Mouse (Mus musculus) heart, postnatal 10 days (tissue): Measurements from ENCODE around the gene Nxph3. TPM values are rescaled to one million over a fixed set of nuclear protein-coding genes. Genes with fewer than 3 reads are reported as not detected.

Experiments used
- DNase-seq, 2 experiments: peaks; one replicate each; pipeline ENCODE4 v3.0.0; 2021
- intact Hi-C: fragments of 180-260 bp; cut with DNase I; formaldehyde crosslinking; loops from one replicate; pipeline ENCODE4 v1.15.1; 2025
- total RNA-seq, 2 experiments: library from RNA; stranded (reverse); gene quantifications; 2 replicates each; pipeline ENCODE4 v1.2.3; 2021

Nxph3 gene
- under 1 TPM; 0.84 to 0.87 TPM for total RNA-seq

DNA sequence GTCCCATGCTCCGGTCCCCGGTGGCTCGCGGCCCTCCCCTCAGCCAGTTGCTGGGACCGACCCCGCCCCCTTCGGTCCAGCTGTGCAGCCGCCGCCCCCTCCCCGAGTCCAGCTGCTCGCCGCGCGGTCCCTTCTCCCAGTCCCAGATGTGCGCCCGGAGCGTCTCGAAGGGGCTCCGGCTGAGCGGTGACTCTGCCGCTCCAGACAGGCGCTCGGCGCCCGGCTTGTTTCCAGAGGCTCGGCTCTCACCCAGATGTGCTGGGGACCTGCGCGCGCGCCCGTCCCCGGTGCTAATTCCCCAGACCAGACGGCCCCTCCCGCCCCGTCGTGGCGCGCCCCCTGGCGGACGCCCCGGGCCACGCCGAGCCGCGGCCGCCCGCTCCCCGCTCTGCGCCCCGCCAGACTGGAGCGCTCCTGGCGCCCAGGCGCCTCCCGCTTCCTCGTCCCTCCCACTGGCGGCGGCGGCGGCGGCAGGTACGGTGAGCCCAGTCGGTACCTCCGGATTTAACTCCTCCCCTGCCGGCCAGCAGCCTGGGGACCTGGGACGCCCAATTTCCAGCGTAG lies at the start of gene Nxph3:
Gene Nxph3 (minus strand): TSS at position 273 of the 564 bp plus-strand sequence.
- intact Hi-C loops: no loop called here
- DNase-seq: peak; percentile 78 to 81

DNA sequence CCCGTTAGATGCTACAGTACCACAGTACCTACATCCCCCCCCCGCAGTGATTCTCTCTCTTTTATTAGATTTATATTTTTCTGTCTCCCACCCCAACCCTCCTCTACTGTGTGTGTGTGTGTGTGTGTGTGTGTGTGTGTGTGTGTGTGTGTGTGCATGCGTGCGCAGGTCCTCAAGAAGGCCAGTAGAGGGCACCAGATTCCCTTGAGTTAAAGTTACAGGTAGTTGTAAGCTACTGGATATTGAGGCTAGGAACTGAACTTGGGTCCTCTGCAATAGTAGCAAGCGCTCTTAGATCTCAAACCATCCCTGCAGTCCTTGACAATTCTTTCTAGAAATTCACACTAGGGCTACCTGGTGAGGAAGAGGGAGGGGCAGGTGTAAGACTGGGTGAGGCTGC lies 49.5 kb upstream of the Nxph3 start:
- intact Hi-C loops: no loop called here
- no peak for DNase-seq

DNA sequence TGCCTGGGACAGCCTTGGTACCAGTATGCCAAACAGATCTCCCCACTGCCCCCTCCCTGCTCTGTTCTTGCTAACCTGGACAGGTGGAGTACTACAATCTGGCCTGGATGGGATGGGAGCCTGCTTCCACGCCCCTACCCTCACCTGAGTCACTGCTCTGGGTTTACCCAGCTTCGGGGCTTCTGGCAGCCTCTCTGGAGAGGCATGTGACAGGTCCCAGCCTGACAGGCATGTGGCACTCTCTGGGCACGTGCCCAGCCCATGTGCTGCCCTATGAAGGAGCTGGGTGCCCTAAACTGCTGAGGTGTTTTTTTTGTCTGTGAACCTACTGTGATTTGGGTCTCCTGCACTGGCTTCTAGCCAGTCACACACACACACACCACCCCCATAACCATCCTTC lies 46.4 kb upstream of the Nxph3 start:
- intact Hi-C loops: no loop called here

DNA sequence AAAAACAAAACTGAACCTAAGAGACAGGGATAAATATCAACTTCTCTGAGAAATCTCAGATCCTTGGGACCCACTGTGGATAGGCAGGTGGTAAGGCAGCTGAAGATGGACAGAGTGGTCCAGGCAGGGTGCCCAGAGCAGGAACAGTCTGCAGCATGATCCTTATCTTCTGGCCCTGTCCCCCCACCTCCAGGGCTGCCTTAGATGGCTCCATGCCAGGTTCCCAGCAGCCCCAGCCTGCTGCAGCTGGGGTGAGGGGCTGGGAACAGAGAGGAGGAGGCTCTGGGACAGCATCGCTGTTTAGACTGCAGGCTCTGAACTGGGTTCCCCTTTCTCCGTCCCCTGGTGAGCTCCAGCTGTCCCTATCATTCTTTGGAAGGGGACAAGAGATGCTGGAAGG lies 45.4 kb upstream of the Nxph3 start:
- DNase-seq: no peak
- intact Hi-C loops: no loop called here

More for the DNA sequence above, 46.4 kb upstream of the Nxph3 start:
- DNase-seq: no peak

DNA sequence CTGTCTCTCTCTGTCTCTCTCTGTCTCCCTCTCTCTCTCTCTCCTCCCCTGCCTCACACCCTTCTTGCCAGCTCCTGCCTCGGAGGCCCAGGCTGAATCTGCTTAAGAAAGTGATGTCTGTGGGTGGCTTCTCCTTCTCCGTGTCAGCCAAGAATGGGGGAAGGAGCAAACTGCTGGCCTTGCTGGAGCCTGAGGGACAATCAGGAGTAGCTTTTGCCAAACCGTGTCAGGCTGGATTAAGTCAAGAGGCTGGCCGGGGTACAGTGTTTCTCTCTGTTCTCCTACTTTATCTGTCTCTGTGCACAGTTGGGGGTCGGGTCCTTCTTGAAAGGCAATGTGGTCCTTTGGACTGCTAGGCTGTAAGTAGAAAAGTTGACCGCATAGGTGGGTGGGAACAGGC lies 43.3 kb upstream of the Nxph3 start:
- DNase-seq: peak; percentile 59 to 68
- intact Hi-C loops: no loop called here

DNA sequence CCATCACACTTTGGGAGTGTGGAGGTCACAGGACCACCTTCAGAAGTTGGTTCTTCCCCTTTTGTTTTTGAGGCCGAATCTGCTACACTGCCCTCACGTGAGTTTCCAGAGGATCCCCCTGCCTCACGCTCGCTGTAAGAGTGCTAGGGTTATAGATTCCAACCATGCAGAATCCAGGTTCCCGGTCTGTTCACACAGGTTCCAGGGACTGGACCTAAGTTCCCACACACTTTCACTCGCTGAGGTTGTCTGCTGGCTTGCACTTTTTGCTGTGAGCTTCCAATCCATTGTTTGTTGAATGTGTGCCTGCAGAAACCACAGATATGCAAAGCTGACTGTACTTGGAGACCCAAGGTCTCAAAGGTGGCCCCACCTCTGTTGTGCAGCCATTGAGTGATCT lies 42.7 kb upstream of the Nxph3 start:
- intact Hi-C loops: no loop called here
- no peak for DNase-seq

DNA sequence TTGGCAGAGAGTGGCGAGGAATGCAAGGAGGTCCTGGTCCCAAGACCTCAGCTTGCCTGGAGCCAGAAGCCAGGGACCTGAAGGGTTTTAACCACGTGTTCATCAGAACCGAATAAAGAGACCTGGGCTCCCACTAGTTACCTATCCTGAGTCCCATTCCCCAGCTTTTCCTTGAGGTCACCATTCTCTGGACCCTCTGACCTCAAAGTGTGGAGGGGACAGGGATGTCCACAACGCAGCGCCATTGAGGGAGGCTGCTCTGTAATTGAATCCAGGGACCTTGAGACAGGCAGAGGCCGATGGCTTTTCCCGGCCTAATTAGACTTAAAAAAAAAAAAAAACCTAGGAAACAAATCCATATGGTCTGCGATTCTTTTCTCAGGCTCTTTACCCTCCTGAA lies 40.9 kb upstream of the Nxph3 start:
- intact Hi-C loops: no loop called here
- no peak for DNase-seq

DNA sequence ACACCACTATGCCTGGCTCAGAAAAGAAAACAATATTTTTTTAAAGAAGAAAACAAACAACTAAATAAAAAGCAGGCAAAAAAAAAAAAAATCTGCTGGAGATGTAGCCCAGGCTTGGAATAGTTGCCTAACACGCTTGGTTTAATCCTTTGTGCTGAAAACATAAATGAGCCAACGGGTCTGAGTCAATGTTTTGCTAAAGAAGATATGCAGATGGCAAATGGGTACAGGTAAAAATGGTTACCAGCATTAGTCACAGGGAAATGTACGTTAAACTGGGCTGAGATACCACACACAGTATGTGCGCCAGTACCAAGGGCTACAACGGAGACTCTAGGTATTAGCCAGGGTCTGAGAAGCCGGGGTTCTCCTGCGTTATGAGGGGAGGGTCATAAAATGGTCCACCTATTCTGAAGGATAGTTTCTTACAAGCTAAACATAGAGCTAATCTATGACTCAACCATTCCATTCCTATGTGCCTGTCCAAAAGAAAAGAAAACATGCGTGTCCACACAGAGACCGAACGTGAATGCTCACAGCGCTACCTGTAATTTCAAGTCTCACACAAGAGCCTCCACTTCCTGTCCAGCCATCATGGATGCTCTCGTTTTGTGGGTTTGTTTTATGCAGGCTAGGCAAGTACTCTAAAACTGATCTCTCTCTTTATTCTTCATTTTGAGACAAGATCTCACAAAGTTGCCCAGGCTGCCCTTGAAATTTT lies 36.1 kb upstream of the Nxph3 start:
- intact Hi-C loops: no loop called here
- no peak for DNase-seq

DNA sequence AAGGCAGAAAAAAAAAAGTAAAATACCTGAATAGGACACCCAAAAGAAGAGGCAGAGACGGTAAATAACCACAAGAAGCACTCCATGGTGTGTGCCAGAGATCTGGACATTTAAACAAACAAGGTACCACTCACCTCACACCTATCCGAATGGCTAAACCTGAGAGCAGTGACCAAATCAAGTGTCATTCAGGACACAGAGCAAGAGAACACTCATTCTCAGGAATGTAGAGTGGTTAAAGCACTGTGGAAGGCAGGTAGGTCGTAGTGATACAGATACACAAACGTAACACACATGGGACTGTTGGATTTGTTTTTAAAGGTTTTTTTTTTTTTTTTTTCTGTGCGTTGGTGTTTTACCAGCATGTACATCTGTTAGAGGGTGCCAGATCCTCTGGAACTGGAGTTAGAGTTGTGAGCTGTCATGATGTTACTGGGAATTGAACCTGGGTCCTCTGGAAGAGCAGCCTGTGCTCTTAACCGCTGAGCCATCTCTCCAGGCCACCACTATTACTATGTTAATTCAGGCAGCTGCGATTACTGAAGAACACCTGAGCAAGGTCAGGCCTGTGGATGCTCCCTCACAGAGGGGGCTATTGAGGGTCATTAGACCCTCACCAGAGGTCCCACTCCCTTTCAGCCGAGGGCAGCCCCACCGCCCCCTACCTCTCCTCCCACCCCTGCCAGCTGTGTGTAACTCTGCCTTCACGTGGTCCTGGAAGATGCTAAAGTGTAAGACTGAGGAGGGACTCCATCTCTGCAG lies 31.8 kb upstream of the Nxph3 start:
- intact Hi-C loops: no loop called here

DNA sequence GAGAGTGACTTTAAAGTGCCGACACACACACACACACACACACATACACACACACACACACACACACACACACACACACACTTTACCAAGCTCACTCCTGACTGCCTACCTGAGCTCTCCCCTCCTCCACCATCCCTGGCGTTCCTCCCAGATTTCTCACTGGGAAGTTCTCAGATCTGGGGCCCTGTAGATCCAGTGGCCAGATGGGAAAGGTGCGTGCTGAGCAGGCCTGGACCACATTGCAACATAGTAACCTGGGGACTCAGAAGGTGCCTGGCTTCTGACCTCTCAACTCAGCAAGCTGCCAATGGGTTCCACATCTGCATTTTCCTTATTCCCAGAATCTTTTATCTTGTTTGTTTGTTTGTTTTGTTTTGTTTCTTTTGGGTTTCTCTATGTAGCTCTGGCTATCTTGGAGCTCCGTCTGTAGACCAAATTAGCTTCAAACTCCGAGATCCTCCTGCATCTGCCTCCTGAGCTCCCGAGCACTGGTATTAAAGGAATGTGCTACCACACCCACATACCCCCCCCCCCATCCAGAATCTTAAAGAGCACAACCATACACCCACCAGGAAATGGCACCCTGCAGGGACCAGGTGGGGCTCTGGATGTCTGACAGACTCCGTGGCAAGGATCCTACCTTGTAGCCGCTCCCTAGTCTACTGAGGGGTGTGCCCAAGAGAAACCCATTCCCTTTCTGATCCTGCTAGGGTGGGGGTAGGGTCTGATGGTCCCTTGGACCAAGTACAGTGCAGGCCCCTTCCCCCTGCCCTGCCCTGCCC lies 30.4 kb upstream of the Nxph3 start:
- intact Hi-C loops: no loop called here
- DNase-seq: no peak

More for the DNA sequence above, 31.8 kb upstream of the Nxph3 start:
- DNase-seq: no peak

DNA sequence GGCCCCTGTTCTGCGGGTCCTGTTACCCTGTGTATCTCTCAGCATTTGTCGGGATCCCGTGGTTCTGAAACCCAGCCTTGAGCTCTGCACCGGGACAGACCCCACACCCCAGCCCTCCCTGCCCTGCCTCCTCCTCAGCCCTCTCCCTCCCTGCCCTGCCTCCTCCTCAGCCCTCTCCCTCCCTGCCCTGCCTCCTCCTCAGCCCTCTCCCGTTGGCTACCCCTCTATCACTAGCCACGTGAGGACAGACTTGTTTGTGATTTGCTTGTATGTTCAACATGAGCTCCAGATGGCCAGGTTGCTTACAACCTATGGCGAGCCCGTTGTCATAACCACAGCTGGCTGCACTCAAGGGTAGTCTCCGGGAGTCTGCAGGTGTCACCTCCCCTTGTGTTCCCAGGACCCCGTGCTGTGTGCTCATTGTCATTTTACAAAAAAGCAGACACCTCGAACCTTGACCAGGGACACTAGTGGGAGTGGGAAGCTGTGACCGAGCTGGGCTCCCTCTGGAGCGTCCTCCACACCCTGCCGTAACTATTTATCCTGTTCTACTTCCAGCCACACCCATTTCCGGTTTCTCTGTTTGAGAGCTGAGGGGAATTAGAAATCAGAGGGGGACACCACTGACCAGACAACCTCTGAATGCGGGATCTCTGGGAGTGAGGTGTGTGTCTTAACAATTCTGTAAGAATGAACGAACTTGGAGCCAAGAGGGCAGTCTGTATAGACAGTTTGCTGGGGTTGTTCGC lies 26.4 kb upstream of the Nxph3 start:
- DNase-seq: no peak
- intact Hi-C loops: no loop called here

DNA sequence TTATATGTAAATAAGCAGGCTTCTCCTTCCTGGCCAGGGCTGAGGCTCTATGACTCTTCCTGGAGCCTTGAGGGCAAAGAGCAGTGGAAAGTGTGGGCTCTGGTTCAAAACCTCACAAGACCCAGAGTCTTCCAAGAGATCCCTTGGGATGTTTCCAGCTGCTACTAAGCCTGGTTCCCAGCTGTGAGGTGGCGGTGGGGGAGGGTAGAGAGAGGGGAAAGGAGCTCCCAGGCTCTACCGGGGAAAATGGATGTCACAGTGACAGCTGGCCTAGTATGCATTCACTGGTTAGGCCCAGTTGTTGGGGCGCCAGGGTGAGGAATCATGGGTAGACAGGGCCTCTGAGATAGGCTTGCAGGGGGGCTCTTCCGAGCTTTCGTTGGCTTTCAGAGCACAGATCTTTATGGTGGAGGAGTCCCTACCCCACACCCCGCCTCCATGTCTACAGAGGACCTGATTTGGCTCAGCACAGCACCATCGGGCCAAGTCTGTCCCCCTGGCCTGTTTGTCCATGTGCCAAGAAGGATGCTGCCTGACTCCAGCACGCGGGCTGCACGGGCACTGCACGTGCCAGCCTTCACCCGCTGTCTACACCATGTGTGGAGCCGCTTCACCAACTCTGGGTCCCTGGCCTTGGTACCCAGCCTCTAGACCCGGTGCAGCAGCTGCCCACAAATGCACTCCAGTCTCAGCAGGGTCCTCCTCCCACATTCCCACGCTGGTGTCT lies 24.2 kb upstream of the Nxph3 start:
- intact Hi-C loops: no loop called here
- peak; percentile 49 to 67 for DNase-seq

DNA sequence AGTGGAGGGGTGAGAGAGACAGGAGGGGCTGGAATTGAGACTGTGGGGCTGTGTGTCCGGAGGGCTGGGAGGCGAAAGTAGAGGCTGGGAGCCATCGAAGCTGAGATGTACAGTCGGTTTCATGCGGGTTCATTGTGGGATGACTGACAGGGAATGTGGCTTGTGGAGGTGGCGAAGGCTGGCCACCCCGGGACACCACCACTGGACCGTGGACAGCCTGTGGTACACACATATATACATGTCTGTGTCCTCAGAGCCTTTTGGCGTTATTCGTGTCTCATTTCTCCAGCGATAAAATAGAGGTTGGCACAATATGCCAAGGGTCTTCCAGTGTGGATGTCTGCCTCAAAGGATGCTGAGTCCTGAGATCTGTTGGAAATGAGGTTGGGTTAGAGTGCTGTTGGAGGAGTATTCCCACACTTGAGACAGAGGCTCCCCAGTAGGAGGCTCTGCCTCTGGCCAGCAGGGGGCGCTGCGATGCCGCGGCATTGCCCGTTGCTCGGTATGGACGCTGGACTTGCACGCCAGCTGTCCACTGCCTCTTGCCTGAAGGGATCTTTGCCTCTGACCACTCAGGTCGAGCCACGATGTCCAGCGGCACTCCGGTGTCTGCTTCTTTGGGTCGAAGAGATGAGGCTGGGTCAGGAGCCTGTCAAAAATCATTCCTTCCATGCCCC lies 19.3 kb upstream of the Nxph3 start:
- intact Hi-C loops: loop anchor here (1.0 to 5.0 kb wide), 3 partner anchors 53 to 219 kb away; no protein-coding TSS in a partner anchor
- peak; percentile 91 to 96 for DNase-seq

DNA sequence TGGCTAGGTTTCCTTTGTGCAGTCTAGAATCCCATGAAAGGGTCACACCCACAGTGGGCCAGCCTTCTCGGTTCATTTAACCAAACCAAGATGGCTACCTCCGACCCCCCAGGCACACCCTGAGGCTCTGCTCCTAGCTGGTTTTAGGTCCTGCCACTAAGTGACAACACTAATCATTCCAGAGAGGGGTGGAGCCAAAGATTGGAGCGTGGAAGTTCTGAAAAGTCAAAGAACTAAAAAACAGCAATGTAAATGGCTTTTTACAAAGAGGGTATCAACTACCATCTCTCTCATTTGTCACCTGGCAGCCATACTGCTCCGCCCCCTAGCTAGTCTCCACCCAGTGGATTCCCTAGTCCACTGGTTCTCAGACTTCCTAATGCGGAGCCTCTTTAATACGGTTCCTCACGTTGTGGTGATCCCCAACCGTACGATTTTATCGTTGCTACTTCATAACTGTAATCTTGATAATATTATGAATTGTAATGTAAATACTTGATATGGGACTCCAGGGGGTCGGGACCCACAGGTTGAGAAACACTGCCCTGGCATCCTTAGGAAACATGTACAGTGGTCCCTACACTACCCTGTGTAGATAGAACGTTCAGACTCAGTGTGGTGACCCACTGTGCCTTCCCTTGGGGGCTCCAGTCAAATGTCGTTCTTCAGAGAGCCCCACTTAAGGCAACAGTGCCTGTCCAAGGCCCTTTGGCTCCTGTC lies 18.1 kb upstream of the Nxph3 start:
- intact Hi-C loops: loop anchor here (1.0 to 5.0 kb wide), 3 partner anchors 54 to 220 kb away; no protein-coding TSS in a partner anchor
- DNase-seq: no peak

DNA sequence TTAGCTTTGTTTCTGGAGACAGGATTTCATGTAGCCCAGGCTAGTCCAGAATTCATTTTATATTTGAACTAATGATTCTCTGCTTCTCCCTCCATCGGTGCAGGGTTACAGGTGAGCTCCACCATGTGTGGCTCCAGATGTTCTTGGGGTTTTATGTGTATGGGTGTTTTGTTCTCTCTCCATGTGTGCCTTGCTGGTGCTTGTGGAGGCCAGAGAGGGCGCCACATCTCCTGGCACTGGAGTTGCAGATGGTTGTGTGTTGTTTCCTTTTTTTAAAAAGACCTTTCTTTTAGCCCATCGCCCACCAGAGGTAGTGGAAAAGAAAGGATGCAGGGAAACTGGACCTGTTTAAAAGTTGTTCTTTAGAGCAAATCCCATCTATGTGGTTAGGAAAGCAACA lies 13.9 kb upstream of the Nxph3 start:
- no peak for DNase-seq
- intact Hi-C loops: no loop called here

DNA sequence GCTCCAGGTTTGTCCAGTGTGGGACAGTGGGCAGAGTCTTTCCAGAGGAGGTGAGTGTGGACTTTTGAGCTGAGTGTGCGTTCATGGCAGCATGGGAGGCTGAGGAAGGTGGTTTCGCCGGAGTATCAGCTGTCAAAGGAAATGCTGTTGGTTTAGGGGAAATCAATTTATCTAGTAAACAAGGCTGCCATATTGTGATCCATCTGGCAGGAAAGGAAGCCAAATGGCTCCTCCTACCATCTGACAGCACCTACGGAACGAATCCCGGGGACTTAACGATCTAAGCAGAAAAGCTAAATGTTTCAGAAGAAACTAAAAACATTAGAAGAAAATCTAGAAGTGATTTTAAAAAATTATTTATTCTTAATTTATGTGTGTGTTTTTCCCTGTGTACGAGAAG lies 12.9 kb upstream of the Nxph3 start:
- DNase-seq: no peak
- intact Hi-C loops: no loop called here

DNA sequence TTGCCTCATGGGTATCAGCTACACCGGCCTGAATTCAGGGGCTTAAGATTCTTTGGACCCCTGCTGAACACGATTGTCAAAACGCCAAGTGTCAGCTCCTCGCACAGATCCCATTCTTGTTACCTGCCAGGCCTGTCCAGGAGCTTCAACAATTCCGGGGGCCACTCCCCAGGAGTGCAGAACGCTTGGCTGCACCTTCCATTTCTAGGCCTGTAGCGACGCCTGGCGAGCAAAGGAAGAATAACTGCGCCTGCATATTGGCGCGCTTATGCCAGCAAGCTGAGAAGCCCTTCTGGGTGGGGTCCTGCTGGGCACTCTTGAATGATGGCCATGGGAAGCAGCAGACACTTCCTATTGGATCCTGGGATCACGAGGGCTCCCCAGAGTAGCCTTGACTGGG lies 7.2 kb upstream of the Nxph3 start:
- intact Hi-C loops: loop anchor here (2.0 to 5.0 kb wide), 3 partner anchors 204 to 403 kb away; no protein-coding TSS in a partner anchor
- peak; percentile 82 to 86 for DNase-seq

DNA sequence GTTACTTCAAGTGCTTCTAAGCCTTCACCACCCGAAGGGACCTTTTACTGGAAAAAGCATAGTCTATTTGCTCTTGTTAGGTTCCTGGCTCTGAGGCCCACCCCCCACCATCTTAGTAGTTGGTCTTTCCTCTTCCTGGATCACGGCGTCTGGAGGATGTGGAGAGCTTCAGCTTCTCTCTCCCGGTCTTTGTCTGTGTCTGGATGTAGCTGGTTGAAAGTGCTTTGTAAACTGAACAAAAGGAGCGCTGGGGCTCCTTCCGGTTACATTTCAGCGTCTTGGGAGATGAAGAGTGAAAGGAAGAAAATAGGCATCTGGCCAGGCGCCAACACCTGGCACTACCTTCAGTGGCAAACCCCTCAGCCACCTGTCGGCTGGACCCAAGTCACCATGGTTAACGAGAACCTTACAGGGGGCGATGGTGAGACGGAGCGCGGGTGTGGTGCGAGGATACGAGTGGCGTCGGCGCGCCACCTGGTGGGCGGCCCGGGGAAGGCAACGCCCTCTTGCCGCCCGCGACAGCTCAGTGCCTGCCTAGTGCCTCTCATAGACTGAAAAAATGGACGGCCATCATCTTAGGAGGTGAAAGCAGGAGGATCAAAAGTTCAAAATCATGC lies 6.2 kb upstream of the Nxph3 start:
- intact Hi-C loops: loop anchor here (1.0 to 5.0 kb wide), 5 partner anchors 122 to 402 kb away; partner anchors contain the start of gene Slc35b1
- peak; percentile 89 to 93 for DNase-seq
